Mouse (Mus musculus): ENCODE results near the gene Clec2i. TPM values are rescaled to one million over a fixed set of nuclear protein-coding genes. Genes with fewer than 3 reads are reported as not detected.
"Not testable (repeated sequence)": the region's sequence is repeated elsewhere in the genome, so short reads cannot be mapped to it uniquely, and the experiment has no call there.

The Clec2i gene
- total RNA-seq, 2 experiments from 2014 or later, result not detected

DNA sequence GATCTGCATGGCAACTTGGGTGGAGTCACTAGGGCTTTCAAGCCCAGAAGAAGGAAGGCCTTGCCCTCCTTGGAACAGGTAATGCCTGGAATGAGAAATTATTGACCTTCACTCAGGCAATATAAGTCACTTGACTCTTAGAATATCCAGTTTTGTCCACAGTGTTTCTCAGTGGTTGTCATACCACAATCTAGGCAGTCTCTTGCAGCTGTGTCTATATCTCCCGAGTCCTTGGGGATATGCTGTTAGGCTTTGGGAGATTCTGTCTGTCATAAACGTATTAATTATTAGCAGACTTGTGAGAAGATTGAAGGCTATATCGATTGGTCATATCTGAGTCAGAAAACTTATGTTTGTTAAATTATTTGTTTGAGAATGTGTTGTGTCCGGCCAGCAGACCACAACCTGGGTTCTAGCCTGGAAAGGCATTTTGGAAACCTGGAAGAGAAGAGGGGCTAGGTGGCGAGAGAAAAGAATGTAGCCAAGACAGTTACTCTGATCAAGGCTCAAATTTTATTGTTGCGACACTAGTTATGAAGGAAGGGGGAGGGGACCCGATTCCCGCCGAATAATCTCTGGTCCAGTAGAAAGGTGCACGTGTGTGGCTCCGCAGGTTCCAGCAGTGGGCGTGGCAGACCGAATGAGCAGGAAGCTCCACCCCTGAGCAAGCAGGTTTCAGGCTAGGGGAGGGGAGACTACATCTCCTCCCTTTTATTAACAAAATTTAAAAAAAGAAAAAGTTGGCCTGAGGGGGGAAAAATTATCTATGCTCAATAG lies 48.7 kb downstream of the Clec2i start:
- DNase-seq (ENCODE audit: low spot score in 2 of 2); intact Hi-C loops (cut with DNase I): not testable (repeated sequence)

DNA sequence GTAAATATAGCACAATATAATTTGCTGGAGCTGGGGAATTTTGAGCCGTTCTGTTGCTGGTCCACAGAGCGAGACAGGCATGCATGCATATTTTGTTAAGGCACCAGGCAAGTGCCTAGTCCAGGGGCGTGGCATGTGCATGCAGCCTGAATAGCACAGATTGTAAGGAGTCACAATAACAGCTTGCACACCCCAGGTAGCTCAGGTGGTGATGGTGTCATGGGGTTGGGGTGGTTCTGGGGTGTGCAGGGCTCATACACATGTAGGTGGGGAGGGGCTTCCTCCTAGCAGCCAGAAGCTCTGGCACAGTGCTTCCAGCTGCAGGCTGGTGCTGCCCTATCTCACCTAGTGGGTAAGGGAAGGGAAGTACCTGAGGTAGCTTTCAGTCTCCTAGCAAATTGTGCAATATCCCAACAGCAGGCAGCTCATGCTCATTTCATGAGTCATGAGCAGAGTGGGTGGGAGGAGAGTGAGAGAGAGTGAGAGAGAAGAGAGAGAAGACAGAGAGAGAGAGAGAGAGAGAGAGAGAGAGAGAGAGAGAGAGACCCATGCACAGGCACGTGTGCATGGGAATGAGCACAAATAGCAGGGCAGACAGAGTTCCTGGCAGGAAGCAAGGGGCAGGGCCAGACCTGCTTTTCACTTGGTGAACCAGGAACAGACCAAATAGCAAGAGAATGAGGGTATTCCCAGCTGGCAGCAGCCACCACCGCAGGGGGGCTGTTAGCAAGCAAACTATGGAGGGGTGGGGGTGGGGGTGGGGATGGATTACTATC lies 54.4 kb downstream of the Clec2i start:
- peak in 1 of 2 experiments; percentile 6 for DNase-seq (ENCODE audit: low spot score in 2 of 2)
- intact Hi-C loops (cut with DNase I), result no loop called here

DNA sequence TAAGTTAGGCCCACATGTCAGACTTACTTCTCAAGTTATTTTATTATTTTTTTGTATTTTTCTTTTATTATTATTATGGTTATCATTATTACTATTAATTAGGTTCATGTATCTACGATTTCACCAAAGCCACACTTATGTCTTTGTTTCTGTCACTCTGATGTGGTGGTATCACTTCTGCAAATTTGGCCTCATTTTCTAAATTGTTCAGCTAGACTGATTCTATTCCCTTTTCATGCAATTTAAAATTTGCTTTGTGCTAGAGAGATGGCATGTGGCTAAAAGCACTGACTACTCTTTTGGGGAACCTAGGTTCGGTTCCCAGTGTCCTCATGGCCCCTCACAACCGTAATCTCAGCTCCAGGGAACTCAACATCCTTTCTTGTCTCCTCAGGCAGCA lies 58.2 kb downstream of the Clec2i start:
- no peak for DNase-seq (ENCODE audit: low spot score in 2 of 2)
- intact Hi-C loops (cut with DNase I), result loop anchor here (1.0 kb wide), 1 partner anchor 103 kb away; no protein-coding TSS in a partner anchor

Small RNA genes lying within 50 kb of the gene (microRNA-seq; reads per million reads assigned to microRNA genes)
- 0 reads per million in 2 experiments for gene Gm27336

Other genes with a start within 250 kb of the Clec2i start
- under 1 TPM in 1 of 2 experiments, not detected in 1; 0.46 TPM for gene Clec2h, start 225.2 kb upstream of the Clec2i start, total RNA-seq (2021)
- not detected for gene Klrb1, start 164.5 kb upstream of the Clec2i start, total RNA-seq (2021)
- not detected for gene Klrb1c, start 98.4 kb upstream of the Clec2i start, total RNA-seq (2021)
- not detected for gene Gm44511, start 61.3 kb upstream of the Clec2i start, total RNA-seq (2021)
- not detected for gene Klrb1b, start 61.3 kb upstream of the Clec2i start, total RNA-seq (2021)
- 1 to 10 TPM in 1 of 2 experiments, under 1 TPM in 1; 0.96 to 1.4 TPM for gene BC035044, start 3.5 kb downstream of the Clec2i start, total RNA-seq (2021)
- not detected for gene Clec2g, start 46.8 kb downstream of the Clec2i start, total RNA-seq (2021)
- gene Klrb1f, start 158.3 kb downstream of the Clec2i start, total RNA-seq (2021), result not detected
- gene Clec2e, start 213.3 kb downstream of the Clec2i start, total RNA-seq (2021), result not detected

Data from left cerebral cortex, postnatal 25 days (tissue).